Mouse (Mus musculus): ENCODE data around the gene Psme2b.

- TF ChIP-seq CTCF (conservative IDR thresholded peaks at IDR 0.05; ENCODE audit: insufficient read depth, insufficient read length, low read depth, low read length) (no peak), POLR2A (IDR thresholded peaks at IDR 0.05; ENCODE audit: low read depth, low read length) (no peak)
Measured at GRCm38 (mm10) chr11:48913611-48914010, 32.4 kb downstream of the Psme2b start.

Measured in kidney, adult 2 months (tissue).